Mouse (Mus musculus): ENCODE data around the gene Slc38a11.

Gene Slc38a11

GRCm38 (mm10) chr2:65321998-65322754 lies 41.7 kb downstream of the Slc38a11 start:
- DNase-seq = no peak

- no peak for DNase-seq
Observed at GRCm38 (mm10) chr2:65320975-65321374, 42.9 kb downstream of the Slc38a11 start.

- no peak for DNase-seq
Observed at GRCm38 (mm10) chr2:65316721-65317120, 47.1 kb downstream of the Slc38a11 start.

DNA sequence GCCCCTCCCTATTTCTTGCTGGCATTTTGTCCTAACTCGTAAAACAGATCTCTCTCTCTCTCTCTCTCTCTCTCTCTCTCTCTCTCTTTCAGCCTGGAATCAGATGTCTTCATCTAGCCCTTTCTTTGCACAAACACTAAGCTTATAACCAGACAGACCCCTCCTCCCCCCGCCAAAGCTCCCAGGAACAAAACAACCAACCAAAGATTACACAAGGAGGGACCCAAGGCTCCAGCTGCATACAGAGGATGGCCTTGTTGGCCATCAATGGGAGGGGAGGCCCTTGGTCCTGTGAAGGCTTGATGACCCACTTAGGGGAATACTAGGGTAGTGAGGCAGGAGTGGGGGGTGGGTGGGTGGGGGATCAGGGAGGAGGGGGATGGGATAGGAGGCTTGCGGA lies 52.6 kb downstream of the Slc38a11 start:
- no peak for DNase-seq

DNA sequence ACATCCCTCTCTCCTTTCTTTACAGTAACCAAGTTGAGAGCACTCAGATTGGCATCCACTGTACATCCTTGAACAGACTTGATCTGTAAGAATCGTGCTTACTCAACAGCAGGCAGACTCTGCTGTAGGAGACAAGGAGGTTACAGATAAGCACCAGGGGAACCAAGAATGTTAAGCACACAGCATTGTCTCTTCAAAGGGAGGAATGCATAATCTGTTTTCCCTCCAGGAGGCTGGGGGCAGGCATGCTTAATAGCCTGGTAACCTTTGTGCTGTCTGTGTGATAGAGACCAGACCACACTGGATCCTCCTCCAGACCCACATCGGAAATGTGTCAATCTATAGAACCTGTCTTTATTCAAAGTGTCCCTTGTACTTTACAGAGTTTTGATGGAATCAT lies 67.3 kb downstream of the Slc38a11 start:
- no peak for DNase-seq

DNA sequence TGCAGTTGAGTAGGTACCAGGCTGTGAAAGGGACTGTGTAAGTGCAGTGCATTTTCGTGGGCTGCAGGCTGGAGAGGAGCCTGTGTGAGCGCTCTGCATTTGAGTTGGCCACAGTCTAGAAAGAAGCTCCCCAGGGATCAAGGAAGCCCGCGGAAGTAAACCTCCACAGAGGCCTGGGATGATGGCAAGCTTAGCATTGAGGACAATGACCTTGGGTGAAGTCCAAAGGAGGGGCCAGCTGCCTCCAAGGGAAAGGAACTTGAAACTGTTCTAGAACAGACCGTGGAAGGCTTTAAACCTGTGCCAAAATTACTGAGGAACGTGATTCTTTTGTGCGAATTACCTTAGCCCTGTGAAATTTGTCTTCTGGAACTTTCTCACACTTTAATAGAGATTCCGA lies 69.7 kb downstream of the Slc38a11 start:
- DNase-seq = no peak

- DNase-seq = no peak
Observed at GRCm38 (mm10) chr2:65293411-65293810, 70.4 kb downstream of the Slc38a11 start.

GRCm38 (mm10) chr2:65289721-65290120 lies 74.1 kb downstream of the Slc38a11 start:
- no peak for DNase-seq

GRCm38 (mm10) chr2:65288696-65289095 lies 75.1 kb downstream of the Slc38a11 start:
- DNase-seq = no peak

- no peak for DNase-seq
Observed at GRCm38 (mm10) chr2:65285380-65285779, 78.5 kb downstream of the Slc38a11 start.

DNA sequence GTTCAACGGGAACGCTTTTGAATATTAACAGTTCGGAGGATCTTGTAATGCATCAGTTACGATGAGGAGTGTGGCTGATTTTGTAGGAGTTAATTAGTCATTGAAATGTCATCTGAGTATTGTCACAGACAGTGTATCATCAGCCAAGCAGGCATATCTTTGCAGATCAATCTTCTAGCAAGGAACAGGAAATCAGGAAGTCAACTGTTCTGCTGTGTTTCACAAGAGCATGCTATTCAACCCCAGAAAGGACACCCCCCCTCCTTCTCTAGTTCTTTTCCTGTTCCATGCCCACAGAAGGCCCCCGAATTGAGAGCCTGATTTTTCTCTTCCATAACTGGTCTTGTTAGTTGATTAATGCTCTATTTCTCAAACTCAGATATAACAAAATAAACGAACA lies 80.9 kb downstream of the Slc38a11 start:
- DNase-seq = no peak

GRCm38 (mm10) chr2:65279029-65279690 lies 84.7 kb downstream of the Slc38a11 start:
- DNase-seq = no peak

DNA sequence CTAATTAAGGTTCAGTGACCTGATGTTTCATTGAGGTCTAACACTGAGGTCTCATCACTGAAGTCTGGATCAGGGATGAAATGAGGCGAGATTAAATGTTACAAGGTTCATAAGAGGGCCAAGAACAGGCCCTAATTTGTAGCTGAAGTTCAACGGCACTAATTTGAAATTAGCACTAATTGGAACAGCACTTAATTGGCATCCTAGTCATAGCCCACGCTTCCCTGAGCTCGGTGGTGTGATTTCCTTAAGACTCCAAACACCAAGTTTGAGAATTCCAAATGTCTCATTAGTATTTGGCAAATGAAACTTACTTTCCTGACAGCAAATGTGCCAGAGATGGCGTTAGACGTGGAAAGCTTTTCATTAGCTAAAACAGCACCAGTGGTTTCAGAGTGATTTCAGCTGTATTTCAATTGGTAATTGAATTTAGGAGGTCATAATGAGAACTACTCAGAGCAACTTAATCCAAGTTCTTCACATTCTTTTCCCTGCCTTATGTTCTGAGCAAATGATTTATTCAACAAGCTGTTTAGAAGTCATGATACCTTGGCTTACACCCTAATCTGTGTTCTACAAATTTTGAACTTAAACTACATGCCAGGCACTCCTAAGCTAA lies 88.3 kb downstream of the Slc38a11 start:
- no peak for DNase-seq

DNA sequence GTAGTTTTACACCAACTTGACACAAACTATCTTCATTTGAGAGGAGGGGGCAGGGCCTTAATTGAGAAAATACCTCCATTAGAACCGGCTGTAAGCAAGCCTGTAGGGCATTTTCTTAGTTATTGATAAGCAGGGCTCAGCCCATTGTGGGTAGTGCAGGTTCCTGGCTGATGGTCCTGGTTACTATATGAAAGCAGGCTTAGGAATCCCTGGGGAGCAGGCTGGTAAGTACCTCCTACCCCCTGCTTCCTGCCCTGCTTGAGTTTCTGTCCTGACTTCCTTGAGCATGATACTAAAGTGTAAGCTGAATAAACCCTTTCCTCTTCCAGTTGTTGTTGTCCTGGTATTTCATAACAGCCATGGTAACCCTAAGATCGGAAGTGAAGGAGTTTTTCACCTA lies 89.9 kb downstream of the Slc38a11 start:
- no peak for DNase-seq

DNA sequence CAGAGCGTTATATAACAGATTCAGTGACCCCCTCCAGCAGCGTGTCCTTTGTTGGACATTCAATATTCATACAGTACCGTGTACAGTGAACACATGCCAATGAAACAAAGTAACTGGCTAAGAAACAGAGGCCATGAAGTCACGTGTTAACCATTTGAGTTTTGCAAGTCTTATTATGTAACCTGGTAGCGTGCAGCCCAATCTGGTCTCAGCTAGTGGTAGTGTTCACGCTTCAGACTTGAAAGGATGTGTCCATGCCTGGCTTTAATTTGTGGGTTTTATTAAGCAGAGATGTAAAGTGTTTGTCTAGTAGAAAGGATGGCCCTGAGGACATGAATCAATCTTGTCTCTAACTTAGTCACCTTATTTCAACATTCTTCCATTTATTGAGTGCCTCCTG lies 95.1 kb downstream of the Slc38a11 start:
- DNase-seq = no peak

GRCm38 (mm10) chr2:65267834-65268233 lies 96.0 kb downstream of the Slc38a11 start:
- DNase-seq = no peak

DNA sequence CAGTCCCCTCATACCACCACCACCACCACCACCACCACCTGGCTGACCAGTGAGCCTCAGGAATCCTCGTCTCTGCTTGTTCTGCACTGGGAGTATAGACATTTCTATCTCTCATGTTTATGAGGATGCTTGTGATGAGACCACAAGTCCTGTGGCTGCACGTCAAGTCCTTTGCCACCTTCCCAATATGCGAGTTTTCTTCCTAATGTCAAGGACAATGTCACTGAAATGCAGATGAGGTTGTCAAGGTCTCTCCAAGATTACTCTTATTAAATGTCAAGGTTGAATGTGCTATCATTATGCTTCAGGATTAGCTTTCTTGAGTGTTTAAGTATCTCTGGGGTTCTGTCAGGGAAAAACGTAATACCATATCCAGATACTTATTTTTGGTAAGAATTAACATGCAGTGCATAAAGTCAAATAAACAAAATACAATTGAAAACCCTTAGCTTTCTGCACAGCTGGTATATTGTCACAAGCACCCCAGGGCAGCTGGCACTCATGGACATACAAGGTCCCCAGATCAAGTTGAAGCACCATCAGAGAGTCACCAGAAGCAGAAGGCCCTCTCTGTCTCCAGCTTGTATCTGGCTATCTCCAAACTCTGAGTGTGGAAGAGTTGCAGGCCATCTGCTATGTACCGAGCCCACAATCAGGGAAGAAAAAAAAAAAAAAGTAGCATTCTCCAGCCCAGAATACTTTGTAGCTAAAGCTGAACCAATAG lies 97.1 kb downstream of the Slc38a11 start:
- DNase-seq = no peak

Measured in thymus, postnatal 25 days (tissue).